Mouse (Mus musculus) T-helper 17 cell (primary cell): Measurements from ENCODE around the gene S100a3.

Experiments
- in situ Hi-C, 2 experiments: fragments of 300-600 bp; cut with MboI, MseI; formaldehyde crosslinking; loops; 1 replicate in 1 of 2; 2 replicates in 1 of 2; pipeline ENCODE4 v1.15.1; 2025; ENCODE audit warnings: high pct_unique_total_duplicates in 2 of 2

The S100a3 gene

DNA sequence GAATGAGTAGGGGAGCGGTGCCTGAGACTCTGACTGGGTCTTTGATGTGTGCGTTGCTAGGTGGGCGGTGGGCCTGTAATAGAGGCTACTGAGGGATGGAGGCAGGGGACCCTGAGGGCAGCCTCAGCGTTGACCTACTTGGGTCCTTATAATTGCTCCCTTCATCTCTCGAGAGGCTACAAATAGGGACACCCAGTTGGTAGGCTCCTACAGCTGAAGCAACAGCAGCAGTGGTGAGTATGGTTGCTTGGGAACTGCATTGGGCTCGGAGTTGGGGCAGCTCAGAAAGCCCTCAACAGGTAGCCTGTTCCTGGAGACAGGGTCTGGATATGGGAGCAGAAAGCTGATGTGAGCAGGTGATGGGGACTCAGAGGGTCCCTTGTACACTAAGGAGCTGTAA lies 39.7 kb downstream of the S100a3 start:
- in situ Hi-C loops = loop anchor here (10.0 kb wide), 2 partner anchors 885 to 1355 kb away; partner anchors contain the start of genes Adar (in 1 of the 2), Krtcap2 (in 1 of the 2) and Trim46 (in 1 of the 2)

DNA sequence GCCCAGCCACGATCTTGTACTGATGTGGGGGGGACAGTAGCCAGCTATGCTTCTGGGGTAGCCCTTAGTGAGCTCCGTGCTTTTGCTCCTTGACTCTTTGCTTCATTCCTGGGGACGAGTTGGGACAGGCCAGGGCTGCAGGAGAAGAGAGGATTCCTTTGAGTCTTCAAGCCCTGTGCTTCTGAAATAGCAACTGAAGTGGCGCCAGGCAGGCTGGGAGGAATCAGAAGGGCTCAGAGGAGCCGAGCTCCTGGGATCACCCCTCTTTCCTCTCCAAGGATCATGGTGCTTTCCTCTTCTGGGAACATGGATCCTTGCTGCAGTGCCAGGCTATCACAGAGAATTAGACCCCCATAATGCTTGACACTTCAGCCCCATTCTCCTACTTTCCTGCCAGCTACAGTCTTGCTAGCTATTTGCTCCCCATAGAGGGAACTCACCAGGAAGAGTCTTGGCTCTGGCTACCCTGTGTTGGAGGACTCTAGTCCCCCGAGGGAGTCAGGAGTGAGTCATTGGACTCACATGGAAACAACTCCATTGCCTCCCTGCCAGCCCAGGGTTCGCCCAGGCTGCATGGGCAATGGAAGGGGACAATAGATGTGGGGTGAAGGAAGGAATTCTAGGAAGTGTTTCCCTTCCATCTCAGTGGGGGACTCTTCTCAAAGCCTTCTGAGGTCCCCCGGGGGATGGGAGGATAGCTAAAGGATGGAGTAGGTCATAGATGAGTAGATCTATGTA lies 40.2 kb downstream of the S100a3 start:
- in situ Hi-C loops = loop anchor here (10.0 kb wide), 2 partner anchors 886 to 1356 kb away; partner anchors contain the start of genes Adar (in 1 of the 2), Krtcap2 (in 1 of the 2) and Trim46 (in 1 of the 2)

DNA sequence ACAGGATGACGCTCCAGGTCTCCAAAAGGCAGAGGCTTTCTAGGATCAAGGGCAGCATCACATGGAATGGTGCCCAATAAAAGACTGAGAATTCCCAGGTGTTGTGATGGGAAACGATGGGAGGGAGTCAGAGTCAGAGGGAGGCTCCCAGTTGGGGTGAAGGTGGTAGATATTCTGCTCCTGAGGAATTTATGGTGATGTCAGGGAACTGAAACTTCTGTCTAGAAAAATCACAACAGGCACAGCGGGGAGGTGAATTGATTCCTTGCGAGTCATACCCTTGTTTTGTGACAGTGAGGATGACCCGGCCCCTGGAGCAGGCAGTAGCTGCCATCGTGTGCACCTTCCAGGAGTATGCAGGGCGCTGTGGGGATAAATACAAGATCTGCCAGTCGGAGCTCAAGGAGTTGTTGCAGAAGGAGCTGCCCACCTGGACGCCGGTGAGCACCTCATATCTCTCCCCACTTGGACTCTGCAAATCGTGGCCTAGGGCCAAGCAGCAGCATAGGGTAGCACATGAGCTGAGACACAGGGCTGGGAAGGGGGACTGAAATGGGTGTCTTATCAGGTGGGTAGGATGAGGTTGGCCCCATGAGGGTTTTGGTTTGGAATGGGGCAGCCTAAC lies 41.2 kb downstream of the S100a3 start, which contains the start of gene Gm42674:
Gene Gm42674 (plus strand): TSS at position 419 of the 625 bp plus-strand sequence.
- in situ Hi-C loops = loop anchor here (10.0 kb wide), 2 partner anchors 887 to 1357 kb away; partner anchors contain the start of genes Adar (in 1 of the 2), Krtcap2 (in 1 of the 2) and Trim46 (in 1 of the 2)

DNA sequence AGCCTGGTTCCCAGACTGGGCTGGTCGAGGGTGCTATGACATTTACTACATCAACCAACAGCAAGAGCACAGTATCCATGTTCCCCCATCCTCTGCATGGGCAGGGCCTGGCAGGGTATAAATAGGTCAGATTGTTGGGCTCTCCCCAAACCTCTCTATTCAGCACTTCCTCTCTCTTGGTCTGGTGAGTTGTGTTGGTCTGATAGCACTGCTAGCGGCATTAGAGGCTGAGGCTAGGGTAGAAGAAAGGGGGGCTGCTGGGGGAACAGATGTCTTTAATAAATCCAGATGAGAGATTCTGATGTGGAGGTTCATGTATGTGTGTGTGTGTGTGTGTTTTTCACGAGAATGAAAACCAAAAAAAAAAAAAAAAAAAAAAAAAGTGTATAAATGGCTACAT lies 43.2 kb downstream of the S100a3 start, which contains the start of gene S100a4:
Gene S100a4 (plus strand): TSS at position 149 of the 400 bp plus-strand sequence.
- in situ Hi-C loops = loop anchor here (10.0 kb wide), 2 partner anchors 889 to 1359 kb away; partner anchors contain the start of genes Adar (in 1 of the 2), Krtcap2 (in 1 of the 2) and Trim46 (in 1 of the 2)

DNA sequence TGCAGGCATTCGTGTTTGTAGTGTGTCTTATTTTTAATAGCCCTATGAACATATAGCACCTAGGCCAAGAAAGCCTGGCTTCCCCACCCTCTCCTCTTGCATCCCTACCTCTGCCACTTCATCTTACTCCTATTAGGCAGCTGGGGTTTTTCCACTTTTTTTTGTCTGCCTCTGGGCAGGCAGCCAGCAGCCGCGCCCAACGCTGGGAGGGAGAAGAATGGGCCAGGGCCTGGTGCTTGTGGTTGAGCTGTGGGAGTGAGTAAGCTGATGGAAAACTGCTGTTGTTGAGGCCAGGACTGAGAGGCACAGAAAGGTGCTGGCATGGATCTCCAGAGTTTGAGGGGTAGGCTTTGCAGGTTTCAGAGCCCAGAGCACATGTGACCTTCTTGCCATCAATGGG lies 44.0 kb downstream of the S100a3 start:
- in situ Hi-C loops = loop anchor here (10.0 kb wide), 2 partner anchors 890 to 1360 kb away; partner anchors contain the start of genes Adar (in 1 of the 2), Krtcap2 (in 1 of the 2) and Trim46 (in 1 of the 2)

DNA sequence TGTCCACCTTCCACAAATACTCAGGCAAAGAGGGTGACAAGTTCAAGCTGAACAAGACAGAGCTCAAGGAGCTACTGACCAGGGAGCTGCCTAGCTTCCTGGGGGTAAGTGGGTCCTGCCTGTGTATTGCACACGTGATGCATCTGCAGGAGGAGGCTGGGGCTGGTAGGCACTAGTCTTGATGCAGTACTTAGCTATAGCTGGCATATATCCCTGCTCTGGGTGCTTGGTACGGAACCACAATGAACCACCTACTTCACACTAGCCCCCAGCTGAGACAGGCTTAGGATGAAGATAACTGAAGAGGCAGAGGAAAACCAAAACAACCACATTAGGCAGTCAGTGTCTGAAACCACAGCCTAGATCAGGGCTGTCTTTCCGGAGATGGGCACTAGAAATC lies 44.7 kb downstream of the S100a3 start:
- in situ Hi-C loops = loop anchor here (10.0 kb wide), 2 partner anchors 890 to 1360 kb away; partner anchors contain the start of genes Adar (in 1 of the 2), Krtcap2 (in 1 of the 2) and Trim46 (in 1 of the 2)

DNA sequence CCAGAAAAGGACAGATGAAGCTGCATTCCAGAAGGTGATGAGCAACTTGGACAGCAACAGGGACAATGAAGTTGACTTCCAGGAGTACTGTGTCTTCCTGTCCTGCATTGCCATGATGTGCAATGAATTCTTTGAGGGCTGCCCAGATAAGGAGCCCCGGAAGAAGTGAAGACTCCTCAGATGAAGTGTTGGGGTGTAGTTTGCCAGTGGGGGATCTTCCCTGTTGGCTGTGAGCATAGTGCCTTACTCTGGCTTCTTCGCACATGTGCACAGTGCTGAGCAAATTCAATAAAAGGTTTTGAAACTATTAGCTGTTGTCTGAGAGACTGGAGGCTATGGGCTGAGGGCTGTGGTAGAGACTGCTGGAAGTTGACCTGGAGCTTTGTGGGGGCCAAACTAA lies 45.4 kb downstream of the S100a3 start:
- in situ Hi-C loops = loop anchor here (10.0 kb wide), 2 partner anchors 891 to 1361 kb away; partner anchors contain the start of genes Adar (in 1 of the 2), Krtcap2 (in 1 of the 2) and Trim46 (in 1 of the 2)

DNA sequence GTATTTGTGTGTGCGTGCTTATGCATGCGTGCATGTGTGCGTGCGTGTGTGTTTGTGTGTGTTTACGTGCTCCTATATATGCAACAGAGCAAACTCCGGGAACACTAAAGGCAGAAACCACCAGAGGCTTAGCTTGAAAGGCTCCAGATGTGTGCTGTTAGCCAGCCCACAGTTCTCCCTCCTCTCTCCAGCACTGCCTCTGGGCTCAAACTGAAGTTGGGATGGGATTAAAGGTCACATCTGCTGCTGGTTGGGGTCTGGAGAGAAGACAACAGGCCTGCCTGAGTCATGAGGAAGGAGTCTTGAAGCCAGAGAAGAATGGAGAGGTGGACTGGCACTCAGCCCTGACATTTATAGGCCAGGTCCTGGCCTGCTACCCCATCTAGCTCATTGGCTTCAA lies 45.8 kb downstream of the S100a3 start:
- in situ Hi-C loops = loop anchor here (10.0 kb wide), 2 partner anchors 891 to 1361 kb away; partner anchors contain the start of genes Adar (in 1 of the 2), Krtcap2 (in 1 of the 2) and Trim46 (in 1 of the 2)

DNA sequence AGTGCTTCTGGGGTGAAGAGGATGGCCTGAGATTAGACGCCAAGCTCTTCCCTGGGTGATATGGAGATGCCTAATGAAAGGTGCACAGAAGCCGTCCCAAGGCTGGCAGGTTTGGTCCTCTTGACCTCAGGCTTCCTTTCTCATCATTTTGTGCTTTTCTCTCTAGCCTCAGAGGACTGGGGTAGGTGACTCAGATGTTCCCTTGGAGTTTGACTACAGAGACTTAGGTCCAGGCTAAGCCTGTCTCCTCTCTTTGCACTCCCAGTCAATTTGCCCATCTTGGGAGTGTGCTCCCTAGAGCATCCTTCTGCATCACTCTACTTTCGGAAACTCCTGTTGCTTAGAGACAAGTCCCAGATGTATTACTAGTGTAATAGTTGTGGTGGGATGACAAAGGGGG lies 47.0 kb downstream of the S100a3 start:
- in situ Hi-C loops = loop anchor here (10.0 kb wide), 2 partner anchors 893 to 1363 kb away; partner anchors contain the start of genes Adar (in 1 of the 2), Krtcap2 (in 1 of the 2) and Trim46 (in 1 of the 2)

DNA sequence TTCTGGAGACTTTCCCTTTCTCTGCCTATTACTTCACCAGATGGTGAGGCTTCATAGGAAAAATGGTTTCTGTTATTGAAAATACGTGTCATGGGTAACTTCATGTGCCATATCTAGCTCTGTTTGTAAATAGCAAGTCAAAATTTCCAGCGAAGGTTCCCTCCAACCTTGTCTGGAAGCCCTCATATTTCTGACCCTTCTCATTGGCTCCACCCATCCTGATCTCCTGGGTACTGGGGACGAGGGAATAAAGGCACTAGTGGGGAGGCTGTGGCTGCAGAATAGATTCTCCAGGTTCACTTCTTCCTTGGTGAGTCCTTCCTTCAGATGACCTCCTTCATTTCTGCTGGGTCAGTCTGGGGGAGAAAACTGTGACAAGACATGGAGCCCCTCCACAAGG lies 47.8 kb downstream of the S100a3 start, which contains the start of gene S100a5:
Gene S100a5 (plus strand): TSS at position 301 of the 400 bp plus-strand sequence.
- in situ Hi-C loops = loop anchor here (10.0 kb wide), 2 partner anchors 893 to 1363 kb away; partner anchors contain the start of genes Adar (in 1 of the 2), Krtcap2 (in 1 of the 2) and Trim46 (in 1 of the 2)

DNA sequence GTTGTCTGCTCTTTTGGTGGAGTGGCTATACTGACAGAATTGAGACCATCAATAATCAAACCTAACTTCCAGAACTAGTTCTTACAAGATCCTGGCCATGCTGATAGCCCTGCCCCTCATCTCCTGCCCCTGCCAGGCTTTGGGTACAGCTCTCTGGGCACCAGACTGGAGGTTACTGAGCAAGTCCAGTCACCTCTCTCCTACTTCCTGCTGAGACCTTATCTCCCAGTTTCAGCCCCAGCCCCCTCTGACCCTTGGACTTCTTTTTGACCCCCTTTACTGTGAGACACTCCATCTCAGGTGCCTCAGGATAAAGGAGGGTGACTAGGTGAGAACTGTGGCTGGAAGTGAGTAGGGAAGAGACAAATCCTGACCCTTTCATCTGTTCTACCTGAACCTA lies 48.7 kb downstream of the S100a3 start:
- in situ Hi-C loops = loop anchor here (10.0 kb wide), 2 partner anchors 894 to 1364 kb away; partner anchors contain the start of genes Adar (in 1 of the 2), Krtcap2 (in 1 of the 2) and Trim46 (in 1 of the 2)

DNA sequence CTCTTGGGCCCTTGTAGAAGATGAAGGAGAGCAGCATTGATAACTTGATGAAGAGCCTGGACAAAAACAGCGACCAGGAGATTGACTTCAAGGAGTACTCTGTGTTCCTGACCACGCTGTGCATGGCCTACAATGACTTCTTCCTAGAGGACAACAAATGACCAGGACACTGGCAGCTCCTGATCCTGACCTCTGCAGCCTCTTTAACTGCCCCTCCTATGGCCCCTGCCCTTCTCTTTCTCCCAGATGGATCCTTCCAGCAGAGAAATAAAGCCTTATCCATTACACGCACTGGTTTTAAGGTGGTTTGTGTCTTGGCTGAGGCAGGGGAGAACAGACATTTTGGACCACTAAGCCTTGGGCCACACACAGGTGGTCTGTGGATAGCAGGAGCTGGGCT lies 51.1 kb downstream of the S100a3 start:
- in situ Hi-C loops = loop anchor here (5.0 kb wide), 1 partner anchor 94 kb away; no protein-coding TSS in a partner anchor

DNA sequence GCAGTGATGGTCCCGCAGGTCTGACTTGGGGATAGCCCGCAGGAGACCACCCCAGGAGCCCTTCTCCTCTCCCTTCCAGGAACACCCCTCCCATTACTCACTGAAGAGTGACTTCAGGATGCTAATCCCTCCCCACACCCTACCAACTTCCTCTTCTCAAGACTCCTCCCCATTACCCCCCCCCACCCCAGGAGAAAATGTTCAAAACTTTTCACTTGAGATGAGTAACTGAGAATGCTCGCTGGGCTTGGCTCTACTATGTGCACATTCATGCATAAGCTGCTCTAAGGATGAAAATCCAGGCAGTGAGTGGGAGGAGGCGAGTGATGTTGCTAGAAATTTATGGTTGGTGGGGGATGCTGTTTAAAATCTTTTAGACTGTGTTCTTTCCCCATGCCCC lies 51.7 kb downstream of the S100a3 start:
- in situ Hi-C loops = loop anchor here (5.0 kb wide), 1 partner anchor 95 kb away; no protein-coding TSS in a partner anchor

DNA sequence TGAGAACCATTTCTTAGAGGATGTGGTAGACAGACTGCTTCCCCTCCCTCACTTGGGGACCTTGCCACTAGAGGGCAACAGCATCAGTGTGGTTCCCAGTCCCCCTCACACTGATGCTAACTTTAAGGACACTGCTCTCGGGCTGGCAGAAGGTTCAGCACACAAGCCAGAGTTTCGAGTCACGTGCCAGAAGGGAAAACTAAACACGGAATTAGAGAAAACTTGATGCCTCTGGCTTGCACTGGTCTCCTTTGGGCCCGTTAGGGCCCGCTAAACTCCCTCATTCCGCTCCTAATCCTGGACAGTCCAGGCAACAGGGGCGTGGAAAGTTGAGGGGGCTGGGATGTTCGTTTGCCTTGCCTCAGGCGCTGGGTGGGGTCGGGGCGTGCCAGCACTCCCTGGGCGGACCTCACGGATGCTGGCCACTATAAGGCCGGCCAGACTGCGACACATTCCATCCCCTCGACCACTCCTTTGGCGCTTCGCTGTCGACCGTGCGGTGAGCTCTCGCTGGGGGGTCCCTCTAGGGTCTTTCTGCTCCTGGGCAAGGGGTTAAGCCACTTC lies 52.4 kb downstream of the S100a3 start, which contains the start of gene S100a6:
Gene S100a6 (plus strand): TSS at position 155 of the 564 bp plus-strand sequence.
- in situ Hi-C loops = loop anchor here (5.0 kb wide), 1 partner anchor 96 kb away; no protein-coding TSS in a partner anchor

DNA sequence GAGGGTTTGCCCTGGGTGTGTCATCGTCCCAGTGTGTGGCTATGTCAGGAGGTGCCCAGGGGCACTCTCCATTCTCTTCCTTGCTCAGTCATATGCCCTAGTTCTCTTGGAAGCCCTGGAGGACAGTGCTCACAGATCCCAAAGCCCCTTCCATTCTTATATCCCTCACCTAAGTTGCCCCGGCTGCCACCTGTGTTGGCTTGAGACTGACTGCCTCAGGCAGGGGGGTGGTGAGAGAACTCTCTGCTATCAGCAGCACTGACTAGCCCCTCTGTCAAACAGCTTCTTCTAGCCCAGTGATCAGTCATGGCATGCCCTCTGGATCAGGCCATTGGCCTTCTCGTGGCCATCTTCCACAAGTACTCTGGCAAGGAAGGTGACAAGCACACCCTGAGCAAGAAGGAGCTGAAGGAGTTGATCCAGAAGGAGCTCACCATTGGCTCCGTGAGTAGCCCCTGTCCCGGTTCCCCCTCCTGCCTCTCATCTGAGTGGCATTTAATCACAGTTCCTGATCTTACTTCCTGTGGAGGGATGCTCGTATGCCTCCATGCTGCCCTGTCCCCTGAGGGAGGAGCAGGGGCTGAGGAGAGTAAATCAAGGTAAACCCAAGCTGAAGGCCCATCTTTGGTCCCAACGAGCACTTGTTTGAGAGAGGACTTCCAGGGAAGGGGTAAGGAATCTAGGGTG lies 53.2 kb downstream of the S100a3 start:
- in situ Hi-C loops = loop anchor here (5.0 kb wide), 1 partner anchor 96 kb away; no protein-coding TSS in a partner anchor

DNA sequence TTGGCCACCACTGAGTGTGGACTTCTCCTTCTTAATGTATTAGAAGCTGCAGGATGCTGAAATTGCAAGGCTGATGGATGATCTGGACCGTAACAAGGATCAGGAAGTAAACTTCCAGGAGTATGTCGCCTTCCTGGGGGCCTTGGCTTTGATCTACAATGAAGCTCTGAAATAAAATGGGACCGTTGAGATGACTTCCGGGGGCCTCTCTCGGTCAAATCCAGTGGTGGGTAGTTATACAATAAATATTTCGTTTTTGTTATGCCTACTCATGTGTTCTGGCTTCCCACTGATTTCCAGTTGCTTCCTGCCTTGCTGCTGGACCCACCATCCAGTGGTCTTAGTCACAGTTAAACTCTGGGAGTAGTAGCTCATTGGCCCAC lies 53.8 kb downstream of the S100a3 start:
- in situ Hi-C loops = loop anchor here (5.0 kb wide), 1 partner anchor 97 kb away; no protein-coding TSS in a partner anchor

DNA sequence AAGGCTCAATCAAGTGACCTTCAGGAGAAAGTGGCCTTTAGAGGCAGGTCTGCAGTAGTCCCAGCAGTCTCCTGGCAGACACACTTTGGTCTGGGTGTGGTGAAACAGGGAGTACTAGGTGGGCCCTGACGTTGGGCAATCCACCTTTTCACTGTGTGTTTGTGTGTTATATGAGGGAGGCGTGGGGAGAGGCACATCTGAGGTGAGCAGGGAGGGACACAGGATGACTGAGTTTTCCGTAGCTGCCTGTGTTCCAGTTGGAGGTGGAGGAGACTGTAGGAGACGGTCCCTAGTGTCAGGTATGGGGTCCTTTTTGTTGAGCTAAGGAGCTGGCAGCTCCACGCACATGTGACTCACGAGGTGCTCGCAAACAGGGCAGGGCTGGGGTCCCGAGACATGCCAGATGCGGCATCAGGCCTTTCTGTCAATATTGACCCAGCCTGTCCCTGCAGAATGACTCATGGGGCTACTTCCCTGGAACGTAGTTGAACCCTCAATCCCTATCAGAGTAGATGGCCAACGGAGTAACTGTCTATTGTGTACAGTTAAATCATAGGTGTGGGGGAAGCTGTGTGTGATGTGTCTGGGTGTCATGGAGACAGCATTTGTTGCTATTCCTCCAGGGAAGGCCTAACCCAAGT lies 54.4 kb downstream of the S100a3 start:
- in situ Hi-C loops = loop anchor here (5.0 kb wide), 2 partner anchors 32 to 97 kb away; no protein-coding TSS in a partner anchor

DNA sequence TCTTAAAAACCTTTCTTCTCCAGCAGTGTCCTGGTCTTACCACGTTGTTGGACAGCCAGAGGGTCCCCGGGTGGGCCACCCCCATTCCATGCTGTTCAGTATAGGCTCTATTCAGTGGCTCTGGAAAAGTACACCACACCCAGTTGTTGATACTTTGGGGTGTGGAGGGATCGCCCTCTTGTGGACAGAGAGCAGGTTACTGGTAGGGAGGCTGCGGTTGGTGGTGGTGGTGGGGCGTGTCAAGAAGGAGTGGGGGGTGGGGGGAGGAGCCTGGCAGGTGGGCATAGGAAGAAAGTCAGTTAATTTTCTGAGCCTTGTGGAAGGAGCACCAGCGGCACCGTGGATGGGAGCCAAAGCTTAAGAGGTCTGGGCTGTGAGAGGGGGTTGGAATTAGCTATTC lies 55.0 kb downstream of the S100a3 start:
- in situ Hi-C loops = loop anchor here in 1 of 2 experiments (5.0 kb wide), 1 partner anchor 33 kb away; no protein-coding TSS in a partner anchor

DNA sequence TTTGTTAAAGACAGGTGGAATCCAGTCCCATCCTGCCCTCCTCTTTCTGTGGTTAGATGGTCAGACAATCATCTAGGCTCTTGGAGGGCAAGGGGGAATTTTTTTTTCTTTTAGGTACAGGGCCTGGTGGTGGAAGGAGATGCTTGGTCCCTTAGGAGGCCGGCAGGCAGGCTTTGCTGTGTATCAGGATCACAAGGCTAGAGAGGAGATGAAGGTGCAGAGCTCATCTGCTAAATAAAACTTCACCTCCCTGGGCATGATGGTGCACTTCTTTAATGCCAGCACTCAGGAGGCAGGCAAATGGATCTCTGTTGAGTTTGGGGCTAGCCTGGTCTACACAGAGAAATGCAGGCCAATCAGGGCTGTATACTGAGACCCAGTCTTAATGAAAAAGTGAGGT lies 55.5 kb downstream of the S100a3 start:
- in situ Hi-C loops = loop anchor here in 1 of 2 experiments (5.0 kb wide), 1 partner anchor 34 kb away; no protein-coding TSS in a partner anchor
